Mouse (Mus musculus) kidney, embryonic 14.5 days (tissue): ENCODE results near the gene Krt2. TPM values are rescaled to one million over a fixed set of nuclear protein-coding genes. Genes with fewer than 3 reads are reported as not detected.

Experiments
- ATAC-seq: fragments of 200-750 bp; cut with Nextera tagmentation; 2 replicates; pipeline ENCODE4 v1.8.0; 2017; ENCODE audit warnings: moderate number of reproducible peaks, mild to moderate bottlenecking, moderate TSS enrichment, moderate library complexity; ENCODE audit not compliant: low FRiP score, low TSS enrichment
- H3K27ac ChIP-seq: fragments of 300-500 bp; sonication (generic); 2 replicates; pipeline ENCODE4 v1.5.1; 2014; ENCODE audit warnings: low read depth, mild to moderate bottlenecking, low read length, moderate library complexity, mixed read lengths
- H3K27me3 ChIP-seq: fragments of 300-500 bp; sonication (generic); 2 replicates; pipeline ENCODE4 v1.6.1; 2014; ENCODE audit warnings: mild to moderate bottlenecking, low read length; ENCODE audit not compliant: control insufficient read depth, insufficient read depth
- H3K36me3 ChIP-seq: fragments of 300-500 bp; sonication (generic); 2 replicates; pipeline ENCODE4 v1.6.1; 2014; ENCODE audit warnings: low read length, mixed read lengths; ENCODE audit not compliant: control insufficient read depth, insufficient read depth
- H3K4me1 ChIP-seq: fragments of 300-500 bp; sonication (generic); 2 replicates; pipeline ENCODE4 v1.6.1; 2014; ENCODE audit warnings: low read length, mixed read lengths; ENCODE audit not compliant: control insufficient read depth, insufficient read depth
- H3K4me2 ChIP-seq: fragments of 300-500 bp; sonication (generic); replicated peaks from 2 replicates; pipeline ENCODE4 v1.6.1; 2014; ENCODE audit warnings: low read depth, mild to moderate bottlenecking, low read length
- H3K4me3 ChIP-seq: fragments of 300-500 bp; sonication (generic); 2 replicates; pipeline ENCODE4 v1.5.1; 2014; ENCODE audit warnings: mild to moderate bottlenecking, low read length
- H3K9ac ChIP-seq: fragments of 300-500 bp; sonication (generic); 2 replicates; pipeline ENCODE4 v1.6.1; 2014; ENCODE audit warnings: low read depth, mild to moderate bottlenecking, low read length, moderate library complexity
- H3K9me3 ChIP-seq: fragments of 300-500 bp; sonication (generic); 2 replicates; pipeline ENCODE4 v1.6.1; 2016; ENCODE audit warnings: low read length; ENCODE audit not compliant: control insufficient read depth
- WGBS: fragments of 180-500 bp; shearing (Covaris S2); extraction: QIAGEN DNeasy Blood & Tissue Kit; methylation state at CpG from one replicate; pipeline ENCODE4 v1.1.7; 2014; 5-methylcytosine and 5-hydroxymethylcytosine counted together
- polyA plus RNA-seq: library from polyadenylated mRNA; unstranded; fragments of >200 nt; fragmentation: Nextera tagmentation; extraction: Ambion mirVana; gene quantifications from 2 replicates; pipeline ENCODE4 v1.2.1, GENCODE M21; 2014

Krt2 gene
- polyA plus RNA-seq, 1 experiment from 2014 or later: not detected

- Histone ChIP-seq H3K27me3 (peaks cover 4% of the 10 kb centered on the region; the same call in 1 of the 2 replicates), H3K36me3 (no peaks in the 10 kb centered on the region), H3K9ac (no peak overlapping the region), H3K4me1 (no peaks in the 10 kb centered on the region), H3K27ac (no peak overlapping the region), H3K9me3 (no peaks in the 10 kb centered on the region), H3K4me3 (no peak overlapping the region), H3K4me2 (no peak overlapping the region)
- WGBS: 6% methylated on average over 3 of the region's 3 CpGs
- no peak for ATAC-seq
Observed at GRCm38 (mm10) chr15:101790867-101791266, 27.1 kb downstream of the Krt2 start.

DNA sequence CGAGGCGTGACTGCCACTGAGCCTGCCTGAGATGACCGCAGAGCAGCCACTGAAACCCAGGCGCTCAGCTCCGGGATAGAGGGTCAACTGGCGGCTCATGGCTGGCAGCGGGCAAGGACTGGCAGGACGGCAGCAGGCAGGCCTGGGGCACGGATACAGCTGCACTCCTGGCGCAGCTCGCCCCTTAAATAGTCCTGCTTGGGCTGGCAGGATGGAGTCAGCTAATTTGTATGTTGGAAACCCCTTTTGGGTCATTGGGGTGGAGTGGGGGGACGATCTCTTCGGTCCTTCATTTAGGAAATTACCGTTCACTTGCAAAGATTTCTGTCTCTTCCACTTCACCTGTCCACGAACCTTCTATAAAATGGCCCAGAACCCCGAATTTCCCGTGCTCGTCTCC, 31.6 kb downstream of the Krt2 start, which contains the start of gene Krt72:
Gene Krt72, minus strand, starts transcription at position 101 of the 400 bp plus-strand sequence.
- Histone ChIP-seq H3K27ac (no peak within 1 kb of the TSS), H3K4me1 (no peaks in the 10 kb centered on the region), H3K9me3 (no peaks in the 10 kb centered on the region), H3K9ac (no peak within 1 kb of the TSS), H3K36me3 (no peaks in the 10 kb centered on the region), H3K27me3 (peaks cover 4% of the 10 kb centered on the region), H3K4me2 (no peak within 1 kb of the TSS), H3K4me3 (no peak within 1 kb of the TSS)
- WGBS: 91% methylated on average over 18 of the region's 18 CpGs
- no peak for ATAC-seq

DNA sequence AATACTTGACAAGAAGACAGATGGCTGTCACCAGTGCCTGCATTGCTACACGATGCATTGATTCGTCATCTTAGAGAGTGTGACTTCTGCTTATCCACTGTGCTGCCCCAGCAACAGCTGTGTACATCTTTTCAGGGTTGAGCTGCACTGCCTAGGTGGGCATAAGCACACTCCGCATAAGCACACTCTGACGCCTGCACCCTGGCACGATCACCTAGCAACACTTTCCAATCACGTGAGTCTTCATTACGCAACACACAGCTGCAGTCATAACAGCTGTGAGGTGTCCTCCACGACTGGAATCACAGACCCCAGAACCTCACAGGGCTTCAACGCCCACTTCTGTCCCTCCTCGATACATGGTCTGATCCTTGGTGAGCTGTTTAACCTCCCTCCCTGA, 44.5 kb downstream of the Krt2 start:
- ATAC-seq: no peak
- Histone ChIP-seq H3K9ac (no peak overlapping the region), H3K4me2 (no peak overlapping the region), H3K4me3 (no peak overlapping the region), H3K27ac (no peak overlapping the region), H3K4me1 (no peaks in the 10 kb centered on the region), H3K36me3 (no peaks in the 10 kb centered on the region), H3K27me3 (no peaks in the 10 kb centered on the region; the same call in 1 of the 2 replicates), H3K9me3 (no peaks in the 10 kb centered on the region)
- 77% methylated on average over 10 of the region's 10 CpGs for WGBS

- no peaks in the 10 kb centered on the region for H3K4me1 ChIP-seq
- H3K9ac ChIP-seq: no peak overlapping the region
- H3K27ac ChIP-seq: no peak overlapping the region
- 9% methylated on average over 5 of the region's 5 CpGs for WGBS
- H3K4me3 ChIP-seq: no peak overlapping the region
- H3K36me3 ChIP-seq: no peaks in the 10 kb centered on the region
- no peak overlapping the region for H3K4me2 ChIP-seq
- no peaks in the 10 kb centered on the region; the same call in 1 of the 2 replicates for H3K27me3 ChIP-seq
- no peaks in the 10 kb centered on the region for H3K9me3 ChIP-seq
- peak; percentile 73; the same call in 1 of the 2 replicates for ATAC-seq
Observed at GRCm38 (mm10) chr15:101772711-101773081, 45.3 kb downstream of the Krt2 start.

DNA sequence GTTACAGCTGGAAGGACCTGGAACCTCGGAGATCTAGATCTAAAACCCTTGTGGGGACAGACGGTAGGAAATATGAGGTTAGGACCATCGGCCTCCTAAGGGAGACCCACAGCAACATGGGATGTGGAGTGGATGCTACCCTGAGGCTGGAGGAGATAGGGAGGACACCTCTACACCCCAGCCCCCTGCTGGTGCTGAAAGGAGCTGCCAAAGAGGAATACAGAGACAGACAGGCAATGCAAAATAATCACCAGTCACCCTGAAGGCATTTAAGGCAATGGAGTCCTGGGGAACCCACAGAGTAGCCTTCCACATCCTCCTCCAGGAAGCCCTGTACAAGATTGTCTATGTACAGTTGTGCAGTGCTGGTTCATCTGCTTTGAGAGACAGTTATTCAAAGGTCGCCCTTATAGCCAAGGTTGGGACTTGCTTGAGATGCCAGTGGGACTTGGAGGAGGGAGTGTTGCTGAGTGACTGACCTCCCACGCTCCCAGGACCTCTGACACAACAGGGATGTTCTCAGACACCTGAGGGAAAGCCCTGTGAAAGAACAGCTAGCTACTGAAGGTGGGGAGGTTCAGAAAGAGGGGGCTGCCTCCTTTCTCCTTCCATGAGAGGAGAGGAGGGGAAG, 45.8 kb downstream of the Krt2 start:
- no peaks in the 10 kb centered on the region for H3K36me3 ChIP-seq
- ATAC-seq: no peak
- no peak overlapping the region for H3K4me3 ChIP-seq
- H3K9ac ChIP-seq: no peak overlapping the region
- H3K27me3 ChIP-seq: no peaks in the 10 kb centered on the region; the same call in 1 of the 2 replicates
- no peaks in the 10 kb centered on the region for H3K9me3 ChIP-seq
- 80% methylated on average over 5 of the region's 5 CpGs for WGBS
- no peak overlapping the region for H3K27ac ChIP-seq
- H3K4me1 ChIP-seq: no peaks in the 10 kb centered on the region
- H3K4me2 ChIP-seq: no peak overlapping the region

DNA sequence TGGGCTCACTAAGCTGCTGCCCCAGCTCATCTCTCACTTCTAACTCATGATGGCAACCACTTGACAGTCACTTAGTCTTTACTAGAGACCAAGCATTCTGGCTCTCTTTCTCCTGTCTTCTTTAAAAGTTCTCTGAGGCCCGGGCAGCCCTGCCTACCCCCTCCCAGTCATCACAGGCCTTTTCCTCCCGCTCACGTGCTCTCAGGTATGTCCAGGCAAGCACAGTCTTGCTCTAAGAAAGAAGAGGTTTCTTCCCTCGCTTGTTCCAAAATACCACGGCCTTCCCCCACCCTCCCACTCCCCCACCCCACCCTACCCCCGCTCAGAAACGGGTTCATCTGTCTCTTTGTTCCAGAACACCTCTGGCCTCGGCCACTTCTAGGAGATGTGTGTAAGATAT, 47.7 kb downstream of the Krt2 start:
- Histone ChIP-seq H3K4me2 (no peak overlapping the region), H3K4me3 (no peak overlapping the region), H3K4me1 (no peaks in the 10 kb centered on the region), H3K27ac (no peak overlapping the region), H3K9ac (no peak overlapping the region), H3K27me3 (no peaks in the 10 kb centered on the region), H3K36me3 (no peaks in the 10 kb centered on the region), H3K9me3 (no peaks in the 10 kb centered on the region)
- 37% methylated on average over 8 of the region's 8 CpGs for WGBS
- no peak for ATAC-seq

Other genes with a start within 250 kb of the Krt2 start
- gene Krt75, start 244.3 kb downstream of the Krt2 start, polyA plus RNA-seq: 0.11 and 0.23 TPM in 2 replicates
- gene Gm5414, start 190.0 kb downstream of the Krt2 start, polyA plus RNA-seq: not detected in 2 replicates
- not detected in 2 replicates for gene Gm5478, start 170.8 kb downstream of the Krt2 start, polyA plus RNA-seq
- not detected in 2 replicates for gene Krt6b, start 137.9 kb downstream of the Krt2 start, polyA plus RNA-seq
- gene Krt6a, start 123.9 kb downstream of the Krt2 start, polyA plus RNA-seq: not detected in 2 replicates
- not detected in 2 replicates for gene Krt5, start 105.3 kb downstream of the Krt2 start, polyA plus RNA-seq
- gene Krt71, start 75.1 kb downstream of the Krt2 start, polyA plus RNA-seq: not detected in 2 replicates
- gene Krt72, start 31.7 kb downstream of the Krt2 start, polyA plus RNA-seq: not detected in 2 replicates
- not detected in 2 replicates for gene Krt73, start 15.8 kb downstream of the Krt2 start, polyA plus RNA-seq
- 0.93 and 1.8 TPM in 2 replicates for gene Krt1, start 32.6 kb upstream of the Krt2 start, polyA plus RNA-seq
- 0.06 TPM in 1 of 2 replicates, not detected in the other for gene Krt77, start 51.5 kb upstream of the Krt2 start, polyA plus RNA-seq
- gene Krt76, start 74.8 kb upstream of the Krt2 start, polyA plus RNA-seq: not detected in 2 replicates
- 0.11 and 0.38 TPM in 2 replicates for gene Krt4, start 106.6 kb upstream of the Krt2 start, polyA plus RNA-seq
- 0.41 and 0.49 TPM in 2 replicates for gene Krt79, start 122.2 kb upstream of the Krt2 start, polyA plus RNA-seq
- gene Krt78, start 136.1 kb upstream of the Krt2 start, polyA plus RNA-seq: not detected in 2 replicates
- gene Krt8, start 186.3 kb upstream of the Krt2 start, polyA plus RNA-seq: 179 and 184 TPM in 2 replicates
- gene Krt18, start 210.0 kb upstream of the Krt2 start, polyA plus RNA-seq: 140 and 164 TPM in 2 replicates